Mouse (Mus musculus) neural tube, embryonic 15.5 days (tissue): ENCODE measurements at regions not wholly inside any gene's neighbourhood (a gene's known extent, or its start where the extent isn't known, plus 50 kb on each side); places are given as distances from the start of the nearest gene placed in this dataset.

Experiments
- ATAC-seq: fragments of 200-750 bp; cut with Nextera tagmentation; 2 replicates; pipeline ENCODE4 v1.8.0; 2017; ENCODE audit warnings: mild to moderate bottlenecking, moderate TSS enrichment, moderate library complexity; ENCODE audit not compliant: low FRiP score
- H3K27ac ChIP-seq: fragments of 300-500 bp; sonication (generic); replicated peaks from 2 replicates; pipeline ENCODE4 v1.5.1; 2015; ENCODE audit warnings: mild to moderate bottlenecking, inconsistent platforms
- H3K27me3 ChIP-seq: fragments of 300-500 bp; sonication (generic); replicated peaks from 2 replicates; pipeline ENCODE4 v1.6.1; 2015; ENCODE audit warnings: inconsistent platforms
- H3K36me3 ChIP-seq: fragments of 300-500 bp; sonication (generic); 2 replicates; pipeline ENCODE4 v1.6.1; 2015; ENCODE audit warnings: inconsistent platforms
- H3K4me1 ChIP-seq: fragments of 300-500 bp; sonication (generic); 2 replicates; pipeline ENCODE4 v1.6.1; 2015; ENCODE audit warnings: inconsistent platforms
- H3K4me2 ChIP-seq: fragments of 300-500 bp; sonication (generic); 2 replicates; pipeline ENCODE4 v1.6.1; 2015; ENCODE audit warnings: inconsistent platforms, mild to moderate bottlenecking, moderate library complexity
- H3K4me3 ChIP-seq: fragments of 300-500 bp; sonication (generic); replicated peaks from 2 replicates; pipeline ENCODE4 v1.5.1; 2015; ENCODE audit warnings: mild to moderate bottlenecking, inconsistent platforms
- H3K9ac ChIP-seq: fragments of 300-500 bp; sonication (generic); replicated peaks from 2 replicates; pipeline ENCODE4 v1.6.1; 2015; ENCODE audit warnings: mild to moderate bottlenecking, inconsistent platforms
- H3K9me3 ChIP-seq: fragments of 300-500 bp; sonication (generic); replicated peaks from 2 replicates; pipeline ENCODE4 v1.6.1; 2016; ENCODE audit warnings: inconsistent platforms
- WGBS: fragments of 180-500 bp; shearing (Covaris S2); methylation state at CpG from one replicate; pipeline ENCODE4 v1.1.7; 2015; ENCODE audit warnings: mixed read lengths; 5-methylcytosine and 5-hydroxymethylcytosine counted together

GRCm38 (mm10) chr16:46331336-46331735, 167.0 kb downstream of the Nectin3 start:
- Histone ChIP-seq H3K9ac (no peak overlapping the region), H3K27me3 (no peaks in the 10 kb centered on the region), H3K4me2 (no peak overlapping the region), H3K36me3 (no peaks in the 10 kb centered on the region), H3K4me3 (no peak overlapping the region), H3K4me1 (no peaks in the 10 kb centered on the region), H3K27ac (no peak overlapping the region), H3K9me3 (no peaks in the 10 kb centered on the region; the same call in 1 of the 2 replicates)
- no peak for ATAC-seq
- WGBS: 57% methylated on average over 6 of the region's 6 CpGs

GRCm38 (mm10) chr16:46299079-46299721, 144.3 kb upstream of the Gm4737 start:
- Histone ChIP-seq H3K4me2 (no peak overlapping the region), H3K4me1 (no peaks in the 10 kb centered on the region), H3K9me3 (no peaks in the 10 kb centered on the region), H3K27ac (no peak overlapping the region), H3K4me3 (no peak overlapping the region), H3K9ac (no peak overlapping the region), H3K27me3 (no peaks in the 10 kb centered on the region), H3K36me3 (no peaks in the 10 kb centered on the region)
- ATAC-seq: no peak
- 79% methylated on average over 3 of the region's 3 CpGs for WGBS

- no peaks in the 10 kb centered on the region for H3K27me3 ChIP-seq
These were observed 142.3 kb upstream of the Gm4737 start for GRCm38 (mm10) chr16:46297192-46297591.

GRCm38 (mm10) chr16:46296412-46296811, 141.5 kb upstream of the Gm4737 start:
- Histone ChIP-seq H3K27me3 (no peaks in the 10 kb centered on the region), H3K27ac (no peak overlapping the region), H3K9me3 (no peaks in the 10 kb centered on the region), H3K36me3 (no peaks in the 10 kb centered on the region), H3K4me3 (no peak overlapping the region), H3K4me1 (no peaks in the 10 kb centered on the region), H3K4me2 (no peak overlapping the region), H3K9ac (no peak overlapping the region)
- no peak for ATAC-seq
- WGBS: 68% methylated on average over 2 of the region's 2 CpGs

More at GRCm38 (mm10) chr16:46297192-46297591, 142.3 kb upstream of the Gm4737 start:
- H3K4me3 ChIP-seq: no peak overlapping the region
- no peak overlapping the region for H3K27ac ChIP-seq
- no peaks in the 10 kb centered on the region for H3K9me3 ChIP-seq
- H3K4me1 ChIP-seq: no peaks in the 10 kb centered on the region
- ATAC-seq: no peak
- no peak overlapping the region for H3K9ac ChIP-seq
- no peaks in the 10 kb centered on the region for H3K36me3 ChIP-seq
- H3K4me2 ChIP-seq: no peak overlapping the region
- WGBS: 78% methylated on average over 2 of the region's 2 CpGs

GRCm38 (mm10) chr16:46293831-46294230, 139.0 kb upstream of the Gm4737 start:
- H3K27ac ChIP-seq: no peak overlapping the region
- no peak overlapping the region for H3K4me3 ChIP-seq
- no peaks in the 10 kb centered on the region for H3K27me3 ChIP-seq
- ATAC-seq: no peak
- no peaks in the 10 kb centered on the region for H3K9me3 ChIP-seq
- no peak overlapping the region for H3K9ac ChIP-seq
- H3K4me2 ChIP-seq: no peak overlapping the region
- 0 out of 2 replicates have a peak, but pooled peaks cover 5% of the 10 kb centered on the region for H3K4me1 ChIP-seq
- 5% methylated on average over 1 of the region's 1 CpGs for WGBS
- H3K36me3 ChIP-seq: no peaks in the 10 kb centered on the region

GRCm38 (mm10) chr16:46291067-46291833, 136.4 kb upstream of the Gm4737 start:
- Histone ChIP-seq H3K27ac (no peak overlapping the region), H3K4me3 (no peak overlapping the region), H3K27me3 (no peaks in the 10 kb centered on the region), H3K9ac (no peak overlapping the region), H3K4me1 (0 out of 2 replicates have a peak, but pooled peaks cover 5% of the 10 kb centered on the region), H3K9me3 (no peaks in the 10 kb centered on the region), H3K36me3 (no peaks in the 10 kb centered on the region), H3K4me2 (no peak overlapping the region)
- 45% methylated on average over 6 of the region's 6 CpGs for WGBS
- ATAC-seq: no peak

GRCm38 (mm10) chr16:46290199-46290598, 135.3 kb upstream of the Gm4737 start:
- peak; percentile 81 for ATAC-seq
- Histone ChIP-seq H3K9me3 (no peaks in the 10 kb centered on the region), H3K4me3 (no peak overlapping the region), H3K27me3 (no peaks in the 10 kb centered on the region), H3K36me3 (no peaks in the 10 kb centered on the region), H3K4me2 (no peak overlapping the region), H3K27ac (no peak overlapping the region; the same call in 1 of the 2 replicates), H3K4me1 (0 out of 2 replicates have a peak, but pooled peaks cover 5% of the 10 kb centered on the region), H3K9ac (no peak overlapping the region)
- 33% methylated on average over 2 of the region's 2 CpGs for WGBS

GRCm38 (mm10) chr16:46267533-46267932, 112.7 kb upstream of the Gm4737 start:
- ATAC-seq: no peak
- no peaks in the 10 kb centered on the region for H3K27me3 ChIP-seq
- no peaks in the 10 kb centered on the region for H3K9me3 ChIP-seq
- no peak overlapping the region for H3K9ac ChIP-seq
- 87% methylated on average over 2 of the region's 2 CpGs for WGBS
- no peak overlapping the region for H3K27ac ChIP-seq
- no peaks in the 10 kb centered on the region for H3K4me1 ChIP-seq
- H3K4me3 ChIP-seq: no peak overlapping the region
- no peak overlapping the region for H3K4me2 ChIP-seq
- H3K36me3 ChIP-seq: no peaks in the 10 kb centered on the region

GRCm38 (mm10) chr16:46251639-46252038, 96.8 kb upstream of the Gm4737 start:
- no peak for ATAC-seq
- H3K4me3 ChIP-seq: no peak overlapping the region
- no peak overlapping the region for H3K9ac ChIP-seq
- H3K27ac ChIP-seq: no peak overlapping the region
- no peaks in the 10 kb centered on the region for H3K4me1 ChIP-seq
- no peaks in the 10 kb centered on the region for H3K36me3 ChIP-seq
- 80% methylated on average over 4 of the region's 4 CpGs for WGBS
- no peaks in the 10 kb centered on the region for H3K9me3 ChIP-seq
- no peak overlapping the region for H3K4me2 ChIP-seq
- no peaks in the 10 kb centered on the region for H3K27me3 ChIP-seq

- H3K4me1 ChIP-seq: no peaks in the 10 kb centered on the region
- no peaks in the 10 kb centered on the region for H3K27me3 ChIP-seq
These were observed 96.1 kb upstream of the Gm4737 start for GRCm38 (mm10) chr16:46250943-46251342.

GRCm38 (mm10) chr16:46245598-46245997, 90.7 kb upstream of the Gm4737 start:
- H3K9me3 ChIP-seq: no peaks in the 10 kb centered on the region
- no peaks in the 10 kb centered on the region for H3K36me3 ChIP-seq
- no peaks in the 10 kb centered on the region for H3K4me1 ChIP-seq
- 60% methylated on average over 5 of the region's 5 CpGs for WGBS
- ATAC-seq: no peak
- no peak overlapping the region for H3K4me3 ChIP-seq
- H3K27me3 ChIP-seq: no peaks in the 10 kb centered on the region
- no peak overlapping the region for H3K4me2 ChIP-seq
- no peak overlapping the region for H3K9ac ChIP-seq
- H3K27ac ChIP-seq: no peak overlapping the region

More at GRCm38 (mm10) chr16:46250943-46251342, 96.1 kb upstream of the Gm4737 start:
- Histone ChIP-seq H3K9ac (no peak overlapping the region), H3K36me3 (no peaks in the 10 kb centered on the region), H3K27ac (no peak overlapping the region), H3K4me2 (no peak overlapping the region), H3K4me3 (no peak overlapping the region), H3K9me3 (no peaks in the 10 kb centered on the region)
- ATAC-seq: no peak
- WGBS: 79% methylated on average over 3 of the region's 3 CpGs

GRCm38 (mm10) chr16:46228744-46229143, 73.9 kb upstream of the Gm4737 start:
- WGBS: 82% methylated on average over 3 of the region's 3 CpGs
- Histone ChIP-seq H3K9ac (no peak overlapping the region), H3K4me2 (no peak overlapping the region), H3K4me1 (no peaks in the 10 kb centered on the region), H3K27me3 (no peaks in the 10 kb centered on the region), H3K36me3 (no peaks in the 10 kb centered on the region), H3K9me3 (no peaks in the 10 kb centered on the region), H3K27ac (no peak overlapping the region), H3K4me3 (no peak overlapping the region)
- no peak for ATAC-seq
